Mouse (Mus musculus): ENCODE results near the gene Ccar1. TPM values are rescaled to one million over a fixed set of nuclear protein-coding genes. Genes with fewer than 3 reads are reported as not detected.

Gene Ccar1
- total RNA-seq, 2 experiments from 2014 or later: 31.1 to 33.0 TPM

GRCm38 (mm10) chr10:62713457-62713856 lies 78.6 kb downstream of the Ccar1 start:
- no peak for DNase-seq
- TF ChIP-seq CTCF (IDR thresholded peaks at IDR 0.05): no peak
- H3K4me3 ChIP-seq: no peak overlapping the region
- no peak overlapping the region for H3K27ac ChIP-seq
- intact Hi-C loops (cut with DNase I): no loop called here

- intact Hi-C loops (cut with DNase I): no loop called here
- Histone ChIP-seq H3K4me3 (no peak overlapping the region), H3K27ac (no peak overlapping the region)
- no peak for TF ChIP-seq CTCF (IDR thresholded peaks at IDR 0.05)
- DNase-seq: no peak
These were observed 88.5 kb downstream of the Ccar1 start for GRCm38 (mm10) chr10:62703579-62703978.

GRCm38 (mm10) chr10:62702436-62702835 lies 89.7 kb downstream of the Ccar1 start:
- intact Hi-C loops (cut with DNase I): no loop called here
- no peak for DNase-seq
- no peak overlapping the region for H3K4me3 ChIP-seq
- H3K27ac ChIP-seq: no peak overlapping the region
- no peak for TF ChIP-seq CTCF (IDR thresholded peaks at IDR 0.05)

Other genes with a start within 250 kb of the Ccar1 start
- 10 to 100 TPM; 29.4 to 30.5 TPM for gene Kif1bp, start 213.8 kb downstream of the Ccar1 start, total RNA-seq (2021)
- gene Ddx21, start 190.0 kb downstream of the Ccar1 start, total RNA-seq (2021): 10 to 100 TPM; 31.3 to 34.7 TPM
- 10 to 100 TPM; 47.9 to 50.7 TPM for gene Ddx50, start 141.1 kb downstream of the Ccar1 start, total RNA-seq (2021)
- gene Stox1, start 66.2 kb downstream of the Ccar1 start, total RNA-seq (2021): under 1 TPM; 0.22 to 0.33 TPM
- gene Tet1, start 116.7 kb upstream of the Ccar1 start, total RNA-seq (2021): 1 to 10 TPM; 2.1 to 2.7 TPM
- 10 to 100 TPM; 15.4 to 18.2 TPM for gene Slc25a16, start 128.3 kb upstream of the Ccar1 start, total RNA-seq (2021)
- under 1 TPM; 0.15 to 0.25 TPM for gene Dna2, start 154.7 kb upstream of the Ccar1 start, total RNA-seq (2021)
- 1 to 10 TPM; 3.8 to 4.7 TPM for gene Rufy2, start 187.9 kb upstream of the Ccar1 start, total RNA-seq (2021)
- 10 to 100 TPM; 21.6 to 25.4 TPM for gene Hnrnph3, start 231.9 kb upstream of the Ccar1 start, total RNA-seq (2021)
- gene Pbld2, start 232.0 kb upstream of the Ccar1 start, total RNA-seq (2021): 1 to 10 TPM; 2.8 to 5.4 TPM

All from gastrocnemius, adult 2 months (tissue).